Mouse (Mus musculus) urinary bladder, postnatal 4 days (tissue): ENCODE results near the gene Hoxa4.

ENCODE experiments used
- DNase-seq, 2 experiments: peaks; one replicate each; pipeline ENCODE4 v3.0.0; 2021 to 2022; ENCODE audit warnings: low spot score in 2 of 2

The Hoxa4 gene

DNA sequence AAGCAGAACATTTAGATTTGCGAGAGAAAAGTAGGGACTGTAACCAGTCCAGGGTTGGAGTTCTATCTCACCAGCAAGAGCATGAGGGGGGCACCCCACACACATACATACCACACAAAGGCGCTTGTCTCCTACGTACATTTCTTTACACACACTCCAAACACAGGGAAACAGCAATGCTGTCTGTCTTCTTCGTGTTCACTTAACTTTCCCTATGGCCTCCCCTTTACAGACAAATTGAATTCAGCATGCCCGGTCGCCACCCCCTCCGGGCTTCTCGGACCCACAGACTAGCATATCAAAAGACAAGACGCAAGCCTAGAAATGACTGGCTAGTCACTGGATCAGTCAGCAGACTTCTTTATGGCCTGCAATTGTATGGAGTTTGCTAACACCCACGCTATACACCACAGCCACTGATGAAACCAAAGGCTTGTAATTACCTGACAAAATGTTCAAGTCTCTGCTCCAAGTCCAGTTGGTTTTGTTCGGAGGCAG, 11.3 kb downstream of the Hoxa4 start:
- DNase-seq, result no peak

DNA sequence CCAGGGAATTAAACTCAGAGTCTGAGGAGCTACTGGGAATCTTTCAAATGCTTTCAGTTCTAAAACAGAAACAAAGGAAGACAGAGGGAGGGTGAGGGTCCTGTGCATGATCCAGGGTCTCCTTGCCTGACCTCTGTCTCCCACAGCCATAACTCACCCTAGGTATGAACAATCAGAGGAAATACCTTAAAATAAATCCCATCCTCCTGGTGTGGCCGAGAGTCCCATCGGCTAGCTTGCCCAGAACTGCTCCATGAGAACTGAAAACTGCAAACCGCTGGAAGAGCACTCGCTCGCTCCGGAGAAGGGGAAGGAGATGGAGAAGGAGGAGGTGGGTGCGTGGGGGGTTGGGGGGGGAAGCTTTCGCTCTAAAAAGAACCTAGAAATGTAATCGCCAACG, 11.9 kb downstream of the Hoxa4 start:
- no peak for DNase-seq

DNA sequence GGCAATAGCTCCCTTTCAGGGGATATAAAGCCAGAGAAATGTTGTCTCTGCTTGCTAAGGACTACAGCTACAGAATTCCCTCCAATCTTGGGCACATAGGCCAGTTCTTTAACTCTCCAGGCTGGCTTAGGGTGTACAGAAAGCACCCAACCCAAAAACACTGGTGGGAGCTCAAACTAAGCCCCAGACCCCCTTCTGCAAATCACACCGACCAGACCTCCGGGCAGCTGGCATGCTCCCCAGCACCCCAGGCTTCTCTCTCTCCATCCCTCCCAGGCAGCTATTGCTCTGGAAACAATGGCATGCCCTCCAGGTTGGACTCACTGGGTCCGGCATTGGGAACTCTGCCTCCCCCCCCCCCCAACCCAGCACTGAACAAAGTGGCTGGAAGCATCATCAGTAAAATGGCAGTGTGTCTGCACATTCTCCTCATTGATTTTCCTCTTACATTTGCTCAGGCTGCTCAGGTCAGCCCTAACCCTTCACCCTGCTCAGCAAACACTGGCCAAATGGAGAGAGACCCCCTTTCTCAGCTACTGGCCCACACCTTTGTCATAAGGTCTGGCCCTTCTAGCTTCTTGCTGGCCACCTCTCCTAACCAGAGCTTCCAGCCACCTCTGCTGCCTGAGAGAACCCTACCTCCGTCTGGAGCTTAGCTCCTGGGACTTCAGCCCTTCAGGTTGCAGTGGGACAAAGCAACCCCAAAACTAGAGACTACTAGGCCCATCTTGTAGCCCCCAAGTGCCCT, 12.5 kb downstream of the Hoxa4 start:
- DNase-seq, result no peak

DNA sequence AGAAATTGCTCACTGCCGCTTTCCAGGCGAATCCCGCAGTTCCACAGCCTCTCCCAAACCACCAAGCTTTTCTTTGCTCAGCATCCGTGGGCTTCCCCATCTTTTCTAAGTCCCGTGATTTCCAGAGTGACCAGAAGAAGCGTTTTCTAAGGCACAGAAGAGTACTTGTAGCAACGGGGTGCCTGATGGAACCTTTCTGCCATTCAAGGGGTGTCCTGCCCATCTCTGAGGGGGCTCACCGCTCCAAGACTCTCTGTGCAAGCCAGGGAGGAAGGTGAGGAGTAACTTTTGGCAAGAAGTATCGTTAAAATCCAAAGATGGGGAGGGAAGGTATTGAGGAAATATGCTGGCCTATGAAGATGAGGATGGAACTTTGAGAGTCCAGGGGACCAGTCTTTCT, 13.7 kb downstream of the Hoxa4 start:
- DNase-seq, result no peak

DNA sequence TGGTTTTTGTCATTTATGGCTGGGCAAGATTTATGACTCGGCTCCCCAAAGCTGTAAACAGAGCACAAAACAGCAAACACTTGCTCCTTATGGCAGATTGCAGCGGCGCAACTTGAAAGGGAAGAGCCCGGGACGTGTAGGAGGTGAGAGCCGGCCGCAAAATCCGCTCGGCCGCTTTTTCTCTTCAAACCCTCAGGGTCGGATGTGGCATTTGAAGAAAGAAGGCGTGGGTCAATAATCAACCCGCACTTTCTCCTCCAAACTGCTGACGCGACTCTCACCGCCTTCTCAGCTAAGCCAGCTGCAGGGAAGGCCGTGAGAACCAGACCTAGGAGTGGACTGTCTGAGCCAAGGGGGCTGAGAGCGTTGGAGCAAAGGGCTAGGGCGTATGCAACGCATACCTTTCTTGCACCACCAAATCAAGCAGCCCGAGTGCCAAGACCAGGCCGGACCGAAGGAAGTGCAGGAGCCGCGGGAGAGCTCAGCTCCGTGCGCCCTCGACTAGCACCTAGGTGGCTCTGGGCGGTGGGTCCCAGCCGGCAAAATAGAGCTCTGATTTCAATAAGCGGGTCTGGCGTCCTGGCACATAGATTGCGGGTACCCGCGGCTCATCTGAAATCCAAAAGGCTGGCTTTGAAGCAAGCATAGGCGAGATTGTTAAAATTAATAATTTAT, 14.4 kb downstream of the Hoxa4 start, which contains the start of gene 5730596B20Rik:
Gene 5730596B20Rik, plus strand, starts transcription at position 438 of the 675 bp plus-strand sequence.
- no peak for DNase-seq

DNA sequence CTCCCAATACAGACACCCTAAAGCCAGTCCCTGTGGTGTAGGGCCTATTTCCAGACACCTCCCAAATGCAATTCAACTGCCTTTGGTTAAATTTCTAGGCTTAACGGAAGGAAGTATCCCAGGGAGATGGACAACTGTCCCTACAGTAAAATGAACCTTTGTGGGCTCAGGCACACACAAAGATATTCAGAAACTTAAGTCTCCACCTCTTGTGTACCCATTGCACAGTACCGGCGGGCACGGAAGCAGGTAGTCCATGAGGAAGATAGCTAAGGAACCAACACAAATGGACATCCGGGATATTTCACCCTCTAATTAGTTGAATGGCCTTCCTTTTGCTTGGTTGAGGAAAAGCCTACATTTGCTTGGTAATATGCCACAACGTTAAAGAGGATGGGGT, 15.2 kb downstream of the Hoxa4 start:
- DNase-seq, result no peak

DNA sequence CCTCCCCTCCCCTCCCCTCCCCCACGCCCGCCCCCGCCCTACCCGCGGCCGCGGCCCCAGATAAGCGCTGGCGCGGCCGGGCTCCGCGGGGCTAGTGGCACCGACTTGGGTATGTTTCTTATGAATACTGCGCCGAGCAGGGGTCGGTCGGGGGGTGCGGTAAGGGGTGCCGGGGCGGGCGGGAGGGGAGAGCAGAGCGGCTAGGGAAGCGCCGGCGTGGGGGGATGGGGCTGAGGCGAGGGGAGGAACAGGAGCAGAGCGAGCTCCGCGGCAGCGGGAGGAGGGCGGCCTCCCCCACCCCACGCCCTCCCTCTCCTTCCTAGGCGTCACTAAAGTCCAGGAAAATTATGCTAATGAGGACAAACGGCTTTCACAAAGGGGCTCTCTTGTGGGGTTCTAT, 15.7 kb downstream of the Hoxa4 start:
- no peak for DNase-seq

DNA sequence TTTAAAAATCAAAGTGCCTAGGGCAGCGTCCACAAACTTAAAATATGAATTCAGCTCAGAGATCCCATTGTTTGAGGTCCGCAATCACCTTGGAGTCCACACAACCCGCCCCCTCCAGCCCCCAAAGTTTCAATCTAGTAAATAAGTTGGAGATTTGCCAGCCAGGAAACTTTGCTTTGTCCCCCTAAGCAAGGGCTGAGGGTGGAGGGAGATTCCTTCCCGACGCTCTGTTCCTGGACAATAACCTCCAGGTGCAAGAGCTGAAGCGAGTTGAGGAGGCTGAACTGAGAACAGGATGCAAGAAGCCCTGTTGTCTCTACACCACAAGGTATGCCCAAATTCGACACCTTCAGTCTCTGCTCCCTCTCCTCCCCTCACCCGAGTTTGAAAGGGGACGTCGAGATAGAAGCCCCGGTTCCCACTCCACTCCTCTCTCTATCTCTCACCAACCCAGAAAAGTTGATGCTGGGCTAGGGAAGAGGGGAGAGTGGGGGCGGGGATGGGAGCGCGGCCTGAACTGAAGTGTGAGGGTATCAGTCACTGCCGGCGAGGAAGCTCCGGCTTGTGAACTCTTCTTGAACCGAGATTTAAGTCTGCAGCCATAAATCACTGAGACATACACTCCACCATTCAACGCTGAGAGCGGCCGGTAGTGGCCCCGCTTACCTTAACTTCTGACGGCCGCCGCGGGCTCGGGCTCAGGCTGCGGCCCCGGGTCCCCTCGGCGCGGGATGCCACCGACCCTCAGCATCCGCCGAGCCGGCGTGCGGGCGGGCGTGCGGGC, 16.4 kb downstream of the Hoxa4 start:
- DNase-seq, result no peak

DNA sequence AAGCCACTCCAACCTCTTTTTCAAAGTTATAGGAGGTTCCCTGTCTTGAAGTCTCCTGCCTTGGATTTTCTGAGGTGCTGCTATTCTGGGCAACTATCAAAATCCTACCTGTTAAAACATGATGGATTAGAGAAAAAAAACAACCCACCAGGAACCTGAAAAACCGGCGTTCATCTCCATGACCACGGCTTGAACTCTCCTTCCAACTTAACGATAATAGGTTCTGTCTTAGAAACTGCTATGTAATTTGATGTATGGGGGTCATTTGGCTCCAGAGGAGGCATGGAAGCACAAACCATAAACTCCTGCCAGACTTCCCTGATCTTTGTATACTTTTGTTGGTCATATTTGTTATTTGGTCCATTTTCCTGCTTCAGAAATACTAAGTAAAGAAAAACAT, 17.9 kb downstream of the Hoxa4 start:
- DNase-seq, result peak in 1 of 2 experiments; percentile 12

DNA sequence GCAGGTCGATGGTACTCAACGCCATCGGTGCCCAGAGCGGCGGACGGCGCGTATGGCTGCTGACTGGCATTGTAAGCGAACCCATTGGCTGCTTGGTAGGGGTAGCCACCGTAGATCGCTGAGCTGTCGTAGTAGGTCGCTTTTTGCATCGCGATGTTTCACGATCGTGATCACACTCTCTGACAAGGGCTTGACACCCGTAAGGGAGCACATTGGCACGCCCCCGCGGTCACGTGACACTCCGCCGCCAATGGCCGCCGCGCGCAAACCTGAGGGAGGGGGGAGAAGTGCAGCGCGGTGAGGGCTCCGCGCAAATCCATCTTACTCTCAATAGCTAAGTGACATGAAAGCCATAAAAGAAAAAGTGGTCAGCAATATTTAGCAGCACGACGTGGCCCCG, 19.1 kb downstream of the Hoxa4 start:
- peak; percentile 71 to 93 for DNase-seq

DNA sequence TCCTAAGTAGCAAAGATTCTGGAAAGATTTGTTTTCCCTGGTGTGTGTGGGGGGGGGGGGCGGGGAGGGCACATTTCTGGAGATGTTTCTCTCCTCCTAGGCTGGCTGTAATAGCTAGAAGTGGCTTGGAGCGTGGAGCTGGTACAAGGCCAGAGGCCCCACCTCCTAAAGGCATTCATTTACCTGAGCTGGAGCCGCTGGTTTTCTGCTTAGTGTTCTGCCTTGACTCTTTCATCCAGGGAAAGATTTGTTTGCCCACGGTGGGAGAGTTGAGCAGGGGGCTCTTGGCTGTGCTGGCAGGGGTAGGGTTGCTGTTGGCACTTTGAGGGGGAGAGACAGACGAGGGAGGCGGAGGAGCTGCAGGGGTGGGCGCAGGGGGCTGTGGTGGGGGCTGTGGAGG, 19.6 kb downstream of the Hoxa4 start:
- no peak for DNase-seq

DNA sequence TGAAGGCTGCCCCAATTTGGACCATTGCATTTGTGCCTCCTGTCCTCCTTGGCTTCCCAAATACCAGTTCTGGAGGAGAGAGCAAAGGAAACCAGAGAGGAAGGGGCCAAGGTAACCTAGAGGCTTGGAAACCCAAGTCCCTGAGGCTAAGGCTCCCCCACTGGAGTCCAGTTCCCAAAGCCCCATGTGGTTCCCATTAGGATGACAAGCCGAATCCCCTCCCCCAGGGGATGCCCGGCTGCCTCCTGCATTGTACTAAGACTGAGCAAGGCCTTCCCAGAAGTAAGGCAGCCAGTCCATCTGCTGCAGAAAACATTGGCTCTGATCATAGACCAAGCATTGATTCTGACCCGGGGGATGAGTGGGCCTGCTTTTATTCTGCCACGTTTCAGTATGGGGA, 20.2 kb downstream of the Hoxa4 start:
- no peak for DNase-seq

DNA sequence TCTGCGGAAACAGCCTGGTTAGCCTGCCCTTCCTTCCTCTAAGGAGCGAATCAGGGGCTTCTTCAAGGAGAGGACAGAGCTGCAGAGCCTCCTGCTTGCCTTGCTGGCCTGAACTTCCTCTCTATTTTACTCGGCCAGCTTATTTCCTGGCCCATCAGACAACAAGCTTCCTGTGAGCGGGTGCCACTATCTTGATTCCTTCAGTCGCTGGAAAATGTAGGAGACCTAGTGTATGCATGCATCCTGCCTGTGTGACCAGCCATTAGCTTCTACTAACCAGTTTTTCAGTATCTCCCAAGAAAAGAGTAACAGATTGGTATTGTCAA, 20.7 kb downstream of the Hoxa4 start:
- no peak for DNase-seq

DNA sequence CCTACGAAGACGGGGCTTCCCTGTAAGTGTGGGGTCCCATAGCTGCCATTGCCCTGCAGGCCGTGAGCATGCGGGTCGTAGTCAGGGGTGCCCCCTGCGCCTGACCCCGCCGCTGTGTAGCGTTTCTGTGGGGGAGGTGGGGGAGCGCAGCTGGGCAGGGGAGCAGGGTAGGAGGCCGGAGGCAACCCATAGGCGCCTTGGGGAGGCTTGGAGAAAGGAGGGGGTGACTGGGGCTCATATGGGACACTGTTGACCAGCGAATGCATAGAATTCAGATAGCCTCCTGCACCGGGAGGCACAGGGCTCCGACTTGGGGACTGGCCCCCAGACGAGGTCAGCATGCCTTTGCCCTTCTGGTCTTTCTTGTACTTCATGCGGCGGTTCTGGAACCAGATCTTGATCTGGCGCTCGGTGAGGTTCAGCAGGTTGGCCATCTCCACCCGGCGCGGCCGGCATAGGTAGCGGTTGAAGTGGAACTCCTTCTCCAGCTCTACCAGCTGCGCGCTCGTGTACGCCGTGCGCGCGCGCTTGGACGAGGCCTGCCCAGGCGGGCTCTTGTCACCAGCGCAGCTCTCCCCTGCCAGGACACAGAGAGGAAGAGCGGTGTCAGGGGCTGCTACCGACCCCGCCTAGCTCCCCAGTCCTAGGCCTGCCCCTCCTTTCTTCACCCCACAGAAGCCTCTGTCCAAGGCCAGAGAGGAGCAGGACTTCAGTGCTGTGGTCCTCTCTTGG, 21.2 kb downstream of the Hoxa4 start:
- DNase-seq, result peak in 1 of 2 experiments; percentile 14

DNA sequence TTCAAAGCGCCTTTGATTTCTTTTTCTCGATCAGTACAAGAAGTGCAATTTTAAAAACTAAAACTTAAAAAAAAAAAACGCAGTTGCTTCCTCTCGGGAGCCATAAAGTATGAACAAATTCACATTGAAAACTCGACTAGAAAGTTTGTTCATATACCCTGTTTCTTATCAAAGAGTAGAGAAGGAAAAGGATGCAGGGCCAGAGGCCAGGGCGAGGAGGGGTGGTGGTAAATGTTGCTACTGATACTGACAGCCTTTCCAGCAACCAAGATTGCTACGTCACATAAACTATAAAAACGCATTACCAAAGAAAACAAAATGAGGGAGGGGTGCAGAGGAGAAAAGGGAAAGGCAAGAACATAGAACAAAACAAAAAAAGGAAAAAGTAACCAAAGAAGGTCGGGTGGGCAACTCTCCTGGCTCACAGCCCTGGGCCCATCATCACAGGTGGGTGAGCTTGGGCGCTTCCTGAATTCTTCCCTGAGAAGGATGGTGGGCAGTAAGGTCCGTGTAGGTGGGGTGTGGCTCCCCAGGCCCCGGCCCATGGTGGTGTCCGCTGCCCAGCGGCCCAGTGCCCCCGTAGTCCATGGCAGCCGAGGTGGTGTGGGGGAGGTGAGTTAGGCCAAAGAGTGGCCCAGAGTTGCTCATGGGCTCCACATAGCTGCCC, 21.9 kb downstream of the Hoxa4 start:
- peak in 1 of 2 experiments; percentile 7 for DNase-seq

DNA sequence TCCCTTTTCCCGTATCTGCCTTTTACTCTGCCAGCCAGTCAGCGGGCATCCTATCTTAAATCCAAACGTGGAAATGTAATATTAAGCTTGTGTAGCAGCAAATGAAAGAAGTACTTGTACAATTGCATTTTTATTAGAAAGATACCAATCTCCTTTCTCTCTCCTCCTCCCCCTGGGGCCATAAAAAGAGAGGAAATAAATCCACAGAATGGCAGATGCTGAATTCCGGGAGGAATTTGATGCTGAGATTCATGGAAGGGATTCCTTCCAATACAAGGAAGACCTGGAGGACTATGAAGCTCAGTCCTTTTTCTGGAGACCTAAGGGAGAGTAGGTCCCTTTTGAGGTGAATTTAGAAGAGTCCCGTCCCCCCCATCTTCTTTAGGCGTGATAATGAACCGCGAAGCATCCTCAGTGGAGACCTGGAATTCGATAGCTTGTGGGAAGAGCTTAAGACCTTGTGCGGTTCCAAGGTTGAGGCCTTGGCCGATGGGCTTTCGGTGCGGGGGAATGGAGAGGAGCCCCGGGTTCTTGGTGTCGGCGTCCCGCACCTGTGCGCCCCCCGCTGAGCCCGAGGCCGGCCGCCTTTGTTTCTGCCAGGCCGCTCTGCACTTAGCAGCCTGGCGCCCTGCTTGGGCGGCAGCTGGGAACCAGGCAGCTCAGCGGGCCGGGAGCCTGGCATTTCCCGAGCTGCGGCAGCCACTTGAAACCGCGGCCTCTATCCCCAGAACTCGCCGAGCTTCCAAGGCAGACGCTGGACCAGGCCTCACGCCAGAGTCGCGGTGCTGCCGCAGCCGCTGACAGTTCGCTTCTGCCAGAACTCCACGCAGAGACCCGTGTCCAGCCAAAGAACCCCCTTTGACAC, 23.1 kb downstream of the Hoxa4 start:
- peak in 1 of 2 experiments; percentile 16 for DNase-seq

DNA sequence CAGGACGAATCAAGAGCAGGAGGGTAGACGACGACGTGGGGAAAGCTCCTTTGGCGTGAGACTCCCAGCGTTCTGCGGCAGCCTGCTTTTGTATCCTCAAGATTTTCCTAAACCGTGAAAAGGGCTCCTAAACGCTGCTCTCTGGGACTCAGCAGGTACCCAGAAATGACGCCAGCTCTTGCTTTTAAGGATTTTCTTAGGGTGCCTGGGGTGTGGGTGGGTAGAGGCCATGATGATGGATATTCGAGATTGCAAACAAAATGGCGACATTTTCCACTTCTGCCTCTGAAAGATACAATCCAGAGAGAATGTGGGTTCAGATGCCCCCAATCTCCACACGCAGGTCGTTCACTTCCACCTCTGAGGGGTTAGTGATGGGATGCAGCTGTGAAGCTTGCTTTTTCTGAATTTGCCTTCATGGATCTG, 23.8 kb downstream of the Hoxa4 start:
- peak in 1 of 2 experiments; percentile 5 for DNase-seq

DNA sequence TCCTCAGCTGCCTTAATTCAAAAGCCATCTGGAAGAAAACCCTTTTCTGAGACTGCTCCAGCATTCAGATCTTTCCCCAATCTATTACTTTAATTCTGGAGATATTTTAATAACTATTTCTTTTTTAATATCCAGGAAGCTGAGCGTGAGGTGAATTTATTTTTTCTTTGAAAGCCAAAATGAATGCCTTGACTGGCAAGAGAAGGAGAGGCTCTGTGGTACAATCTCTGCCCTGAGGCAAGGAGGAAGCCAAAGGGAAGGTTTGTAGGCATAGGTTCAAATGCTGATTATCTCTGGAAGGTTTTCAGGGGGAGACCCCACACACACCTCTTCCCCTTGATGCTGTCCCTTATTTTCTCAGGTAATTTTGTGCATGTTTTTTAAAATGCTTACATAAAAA, 24.4 kb downstream of the Hoxa4 start:
- DNase-seq, result no peak

DNA sequence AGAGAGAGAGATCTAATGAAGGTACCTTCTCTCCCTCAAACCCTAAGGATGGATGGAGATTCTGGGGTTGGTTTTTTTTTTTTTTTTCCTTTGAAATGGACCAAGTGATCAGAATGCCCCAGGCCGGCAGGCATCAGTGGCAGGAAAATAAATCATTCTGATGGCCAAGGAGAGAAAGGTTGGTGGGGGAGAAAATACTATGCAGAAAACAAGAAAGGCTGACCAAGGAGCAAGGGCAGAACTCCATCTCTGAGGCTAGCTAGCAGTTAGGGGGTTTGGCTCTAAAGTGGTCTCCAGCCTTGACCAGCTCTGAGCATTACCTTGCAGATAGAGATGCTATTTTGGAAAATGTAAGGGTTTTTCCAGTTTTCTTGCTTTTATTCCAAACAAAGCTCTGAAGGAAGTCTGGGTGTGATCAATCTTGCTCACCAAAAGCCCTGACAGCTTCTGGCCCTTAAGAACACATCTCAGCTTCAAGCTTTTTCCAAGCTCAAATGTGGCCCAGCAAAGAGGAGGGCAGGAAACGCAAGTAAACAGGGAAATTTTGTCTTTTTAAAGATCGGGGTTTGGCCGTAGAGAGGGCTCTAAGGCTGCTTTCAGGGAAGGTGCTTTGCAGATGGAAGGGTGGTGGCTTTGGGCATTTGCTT, 25.0 kb downstream of the Hoxa4 start:
- DNase-seq, result peak in 1 of 2 experiments; percentile 10
